Mouse (Mus musculus) cortical plate, adult 2 months (tissue): ENCODE measurements at regions not wholly inside any gene's neighbourhood (a gene's known extent, or its start where the extent isn't known, plus 50 kb on each side); places are given as distances from the start of the nearest gene placed in this dataset.

Source experiments
- CTCF ChIP-seq: fragments of 200-500 bp; IDR thresholded peaks from 2 replicates; pipeline ENCODE4 v1.5.1; 2011; ENCODE audit warnings: mild to moderate bottlenecking, control low read depth, low read length; ENCODE audit not compliant: insufficient read depth; ENCODE audit errors: extremely low read depth
- POLR2A ChIP-seq: fragments of 200-500 bp; IDR thresholded peaks from 2 replicates; pipeline ENCODE4 v1.6.1; 2011; ENCODE audit warnings: mild to moderate bottlenecking, low read length, control low read depth; ENCODE audit not compliant: insufficient read depth; ENCODE audit errors: extremely low read depth

- TF ChIP-seq CTCF (no peak), POLR2A (no peak)
These were observed 110.6 kb downstream of the Mn1 start for GRCm38 (mm10) chr5:111527741-111528140.
